Mouse (Mus musculus) duodenum, adult 2 months (tissue): Measurements from ENCODE around the gene Olfr788. TPM values are rescaled to one million over a fixed set of nuclear protein-coding genes. Genes with fewer than 3 reads are reported as not detected.

Experiments used
- polyA plus RNA-seq: library from polyadenylated mRNA; depleted of rRNA; stranded (reverse); fragments of >200 nt; gene quantifications from 2 replicates; pipeline ENCODE4 v1.2.3, GENCODE M21; 2012; ENCODE audit warnings: low replicate concordance; rRNA removed

Olfr788 gene
- not detected in 2 replicates for polyA plus RNA-seq

GRCm38 (mm10) chr10:129470698-129471097, at the start of gene Olfr788:
Olfr788 (plus strand) TSS chr10:129470998.

DNA sequence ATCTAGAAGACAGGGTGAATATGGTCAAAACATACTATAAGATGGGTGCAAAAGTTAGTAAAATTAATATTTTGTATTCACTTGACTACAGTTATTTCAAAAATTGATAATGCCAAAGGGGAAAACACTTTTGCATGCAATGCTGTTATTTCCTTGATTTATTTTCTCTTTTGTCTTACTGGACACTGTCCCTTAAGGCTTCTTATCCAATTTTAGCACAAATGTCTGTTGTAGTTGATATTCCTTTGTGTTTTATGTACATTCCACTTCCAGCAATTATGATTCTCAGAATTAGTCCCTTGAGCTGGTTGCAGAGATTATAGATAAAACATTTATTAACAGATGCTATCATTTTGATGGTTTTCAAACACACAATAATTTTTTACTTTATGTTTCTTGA, 43.8 kb upstream of the Olfr788 start, which contains the start of gene Olfr786:
Olfr786 (plus strand) TSS at position 301 of the 400 bp plus-strand sequence.

GRCm38 (mm10) chr10:129461562-129461961, 9.2 kb upstream of the Olfr788 start, which contains the start of gene Olfr787:
Olfr787 (plus strand) TSS chr10:129461862.

GRCm38 (mm10) chr10:129484452-129484851, 13.7 kb downstream of the Olfr788 start, which contains the start of gene Olfr789:
Olfr789 (plus strand) TSS chr10:129484752.

DNA sequence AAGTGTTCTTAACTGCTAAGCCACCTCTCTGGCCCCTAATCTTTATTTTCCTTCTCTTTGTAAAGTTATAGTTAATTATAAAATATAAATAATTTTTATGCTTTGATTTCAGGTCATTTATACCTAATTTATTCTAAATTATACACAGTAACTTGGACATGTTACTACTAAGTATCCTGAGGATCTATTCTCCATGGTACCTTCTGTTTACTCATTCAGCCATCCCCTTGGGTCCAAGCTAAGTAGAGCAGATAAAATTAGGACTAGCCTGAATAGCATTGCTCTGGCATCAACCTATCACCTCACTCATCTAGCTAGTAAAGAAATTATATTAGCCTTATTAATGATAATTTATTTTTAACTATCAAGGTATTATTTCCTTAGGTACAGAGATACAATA, 27.4 kb downstream of the Olfr788 start, which contains the start of gene Olfr790:
Olfr790 (plus strand) TSS at position 301 of the 400 bp plus-strand sequence.

GRCm38 (mm10) chr10:129521492-129521891, 50.7 kb downstream of the Olfr788 start, which contains the start of gene Olfr791:
Olfr791 (plus strand) TSS chr10:129521792.

Other genes starting within 250 kb of the Olfr788 start
- not detected in 2 replicates for gene Olfr774, start 234.8 kb upstream of the Olfr788 start, polyA plus RNA-seq
- gene Olfr775, start 222.6 kb upstream of the Olfr788 start, polyA plus RNA-seq: not detected in 2 replicates
- not detected in 2 replicates for gene Olfr776, start 211.9 kb upstream of the Olfr788 start, polyA plus RNA-seq
- gene Olfr777, start 199.5 kb upstream of the Olfr788 start, polyA plus RNA-seq: not detected in 2 replicates
- not detected in 2 replicates for gene Olfr780, start 152.9 kb upstream of the Olfr788 start, polyA plus RNA-seq
- gene Olfr781, start 142.1 kb upstream of the Olfr788 start, polyA plus RNA-seq: not detected in 2 replicates
- not detected in 2 replicates for gene Olfr782, start 122.1 kb upstream of the Olfr788 start, polyA plus RNA-seq
- not detected in 2 replicates for gene Olfr784, start 86.9 kb upstream of the Olfr788 start, polyA plus RNA-seq
- not detected in 2 replicates for gene Olfr785, start 65.6 kb upstream of the Olfr788 start, polyA plus RNA-seq
- not detected in 2 replicates for gene Olfr786, start 43.7 kb upstream of the Olfr788 start, polyA plus RNA-seq
- not detected in 2 replicates for gene Olfr787, start 9.1 kb upstream of the Olfr788 start, polyA plus RNA-seq
- not detected in 2 replicates for gene Olfr789, start 13.8 kb downstream of the Olfr788 start, polyA plus RNA-seq
- not detected in 2 replicates for gene Olfr790, start 27.5 kb downstream of the Olfr788 start, polyA plus RNA-seq
- not detected in 2 replicates for gene Olfr791, start 50.8 kb downstream of the Olfr788 start, polyA plus RNA-seq
- gene Olfr792, start 68.2 kb downstream of the Olfr788 start, polyA plus RNA-seq: not detected in 2 replicates
- not detected in 2 replicates for gene Olfr794, start 96.7 kb downstream of the Olfr788 start, polyA plus RNA-seq
- not detected in 2 replicates for gene Olfr796, start 141.6 kb downstream of the Olfr788 start, polyA plus RNA-seq
- gene Olfr798, start 156.9 kb downstream of the Olfr788 start, polyA plus RNA-seq: not detected in 2 replicates
- not detected in 2 replicates for gene Olfr799, start 166.5 kb downstream of the Olfr788 start, polyA plus RNA-seq
- not detected in 2 replicates for gene Olfr800, start 186.7 kb downstream of the Olfr788 start, polyA plus RNA-seq
- gene Olfr801, start 202.9 kb downstream of the Olfr788 start, polyA plus RNA-seq: not detected in 2 replicates
- not detected in 2 replicates for gene Olfr802, start 217.2 kb downstream of the Olfr788 start, polyA plus RNA-seq
- gene Olfr803, start 223.3 kb downstream of the Olfr788 start, polyA plus RNA-seq: not detected in 2 replicates
- not detected in 2 replicates for gene Olfr804, start 232.2 kb downstream of the Olfr788 start, polyA plus RNA-seq